Mouse (Mus musculus): ENCODE measurements around the gene Pkn1. TPM values are rescaled to one million over a fixed set of nuclear protein-coding genes. Genes with fewer than 3 reads are reported as not detected.
A peak's percentile ranks its signal among the peaks of the same experiment; 100 is the strongest.

Pkn1 gene
- polyA plus RNA-seq, 1 experiment from 2014 or later, result 37.0 TPM

DNA sequence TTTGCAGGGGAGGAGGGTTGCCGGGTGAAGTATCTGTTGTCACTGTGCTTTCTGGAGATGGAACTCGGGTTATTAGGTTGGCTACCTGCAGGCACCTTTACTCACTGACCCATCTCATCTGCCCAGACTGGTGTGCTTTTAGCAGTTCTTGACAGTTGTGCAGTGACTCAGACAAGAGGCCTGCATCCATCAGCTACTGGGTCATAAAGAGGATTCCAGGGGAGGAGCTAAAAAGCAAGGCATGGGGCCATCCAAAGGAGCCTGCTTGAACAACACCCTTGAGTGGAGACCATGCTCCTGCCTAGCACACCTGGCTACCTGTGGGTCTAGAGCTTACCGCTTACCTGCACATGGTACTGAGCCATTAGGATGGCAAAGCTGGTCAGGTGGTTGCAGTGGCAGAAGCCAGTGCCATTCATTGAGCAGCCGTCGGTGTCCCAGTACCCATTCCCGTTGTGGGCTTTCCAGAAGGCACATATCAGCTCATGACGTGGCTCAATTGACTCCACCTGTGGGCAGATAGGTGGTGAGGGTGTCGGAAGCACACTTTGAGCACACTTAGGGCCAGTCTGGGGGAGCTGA, 26.6 kb upstream of the Pkn1 start:
- no peak overlapping the region for H3K27ac ChIP-seq (ENCODE audit: low read depth, low read length)
- H3K36me3 ChIP-seq (ENCODE audit: control insufficient read depth, insufficient read depth), result peaks cover 88% of the 10 kb centered on the region
- no peak for TF ChIP-seq CTCF (IDR thresholded peaks at IDR 0.05; ENCODE audit: low read depth)
- H3K27me3 ChIP-seq (replicated peaks; ENCODE audit: control insufficient read depth, insufficient read depth, low read length), result no peaks in the 10 kb centered on the region
- no peak overlapping the region for H3K4me2 ChIP-seq (replicated peaks; ENCODE audit: low read depth)
- H3K9ac ChIP-seq (ENCODE audit: low read depth, low read length), result no peak overlapping the region
- ATAC-seq, result no peak
- no peaks in the 10 kb centered on the region for H3K4me1 ChIP-seq (replicated peaks; ENCODE audit: control insufficient read depth, insufficient read depth, low read length)
- whole genome bisulfite sequencing, result 89% methylated on average over 8 of the region's 8 CpGs
- H3K4me3 ChIP-seq (ENCODE audit: low read depth, low read length), result no peak overlapping the region
- H3K9me3 ChIP-seq (ENCODE audit: control insufficient read depth), result no peaks in the 10 kb centered on the region

DNA sequence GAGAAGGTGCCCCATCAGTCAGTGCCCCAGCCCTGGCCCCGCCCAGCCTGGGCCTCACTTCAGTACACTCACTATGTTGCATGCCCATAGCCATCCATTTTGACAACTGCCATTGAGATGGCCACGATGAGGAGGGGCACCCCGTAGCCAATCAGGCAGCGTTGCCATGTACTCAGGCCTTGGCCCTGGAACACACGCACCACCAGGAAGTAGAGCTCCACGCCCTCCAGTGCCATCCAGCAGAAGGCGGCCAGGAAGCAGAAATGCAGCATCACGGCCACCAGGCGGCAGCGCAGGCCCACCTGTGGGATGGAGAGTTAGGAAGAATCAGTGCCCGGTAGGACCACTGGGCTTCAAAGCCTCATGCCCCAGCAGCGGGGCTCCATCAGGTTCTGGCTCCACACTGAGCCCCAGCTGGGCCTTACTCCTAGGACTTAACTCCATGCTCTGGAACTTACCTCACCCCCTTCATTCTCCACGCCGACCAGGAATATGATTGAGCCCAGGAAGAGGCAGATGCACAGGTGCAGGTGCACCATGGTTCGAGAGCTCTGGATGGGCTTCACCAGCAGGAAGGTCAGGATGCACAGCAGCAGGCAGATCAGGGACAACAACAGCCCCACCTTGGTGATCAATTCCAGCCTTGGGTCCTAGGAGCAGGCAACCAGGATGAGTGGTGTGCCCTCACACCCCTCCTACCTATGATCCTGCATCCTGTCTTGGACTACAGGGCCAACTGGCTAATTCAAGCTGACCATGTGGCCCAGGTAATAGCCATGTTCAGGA, 25.9 kb upstream of the Pkn1 start:
- Histone ChIP-seq H3K27me3 (replicated peaks; ENCODE audit: control insufficient read depth, insufficient read depth, low read length) (no peaks in the 10 kb centered on the region), H3K36me3 (ENCODE audit: control insufficient read depth, insufficient read depth) (peaks cover 88% of the 10 kb centered on the region), H3K9me3 (ENCODE audit: control insufficient read depth) (no peaks in the 10 kb centered on the region), H3K4me1 (replicated peaks; ENCODE audit: control insufficient read depth, insufficient read depth, low read length) (no peaks in the 10 kb centered on the region), H3K4me3 (ENCODE audit: low read depth, low read length) (no peak overlapping the region), H3K27ac (ENCODE audit: low read depth, low read length) (no peak overlapping the region), H3K9ac (ENCODE audit: low read depth, low read length) (no peak overlapping the region), H3K4me2 (replicated peaks; ENCODE audit: low read depth) (no peak overlapping the region)
- TF ChIP-seq CTCF (IDR thresholded peaks at IDR 0.05; ENCODE audit: low read depth), result peak; percentile 98
- ATAC-seq, result peak; percentile 82
- 36% methylated on average over 15 of the region's 15 CpGs for WGBS

DNA sequence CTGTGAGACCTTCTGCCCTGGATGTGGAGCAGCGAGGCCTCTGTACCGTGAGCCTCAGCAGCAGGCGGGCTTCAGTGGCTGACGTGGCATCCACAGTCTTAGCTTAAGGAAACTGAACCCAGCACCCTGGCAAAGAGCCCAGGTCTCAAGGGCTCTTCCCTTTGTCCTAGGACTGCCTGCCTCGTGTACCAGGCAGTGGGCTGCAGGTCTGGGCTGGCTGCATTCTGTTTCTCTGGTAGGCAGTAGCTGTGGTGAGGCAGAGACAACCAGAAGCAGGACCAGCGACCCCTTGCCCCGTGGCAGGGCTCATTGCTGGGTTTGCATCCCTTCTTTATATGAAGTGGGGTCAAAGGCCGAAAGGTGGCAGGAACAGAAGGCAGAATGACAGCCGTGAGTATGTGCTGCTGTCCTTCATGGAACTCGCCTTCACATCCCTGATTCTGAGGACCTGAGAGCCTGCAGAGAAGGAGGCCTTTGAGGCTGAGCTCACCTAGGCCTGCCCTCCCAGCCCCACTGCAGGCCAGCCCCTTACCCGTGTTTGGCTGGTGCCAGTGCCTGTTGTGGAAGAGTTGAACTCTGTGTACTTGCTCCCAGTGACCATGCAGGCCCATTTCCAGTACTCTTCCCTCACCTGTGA, 24.6 kb upstream of the Pkn1 start:
- 73% methylated on average over 11 of the region's 11 CpGs for WGBS
- Histone ChIP-seq H3K27ac (ENCODE audit: low read depth, low read length) (no peak overlapping the region), H3K4me1 (replicated peaks; ENCODE audit: control insufficient read depth, insufficient read depth, low read length) (no peaks in the 10 kb centered on the region), H3K4me3 (ENCODE audit: low read depth, low read length) (no peak overlapping the region), H3K4me2 (replicated peaks; ENCODE audit: low read depth) (no peak overlapping the region), H3K27me3 (replicated peaks; ENCODE audit: control insufficient read depth, insufficient read depth, low read length) (no peaks in the 10 kb centered on the region), H3K9ac (ENCODE audit: low read depth, low read length) (no peak overlapping the region), H3K9me3 (ENCODE audit: control insufficient read depth) (no peaks in the 10 kb centered on the region), H3K36me3 (ENCODE audit: control insufficient read depth, insufficient read depth) (peaks cover 87% of the 10 kb centered on the region)
- no peak for TF ChIP-seq CTCF (IDR thresholded peaks at IDR 0.05; ENCODE audit: low read depth)
- no peak for ATAC-seq

DNA sequence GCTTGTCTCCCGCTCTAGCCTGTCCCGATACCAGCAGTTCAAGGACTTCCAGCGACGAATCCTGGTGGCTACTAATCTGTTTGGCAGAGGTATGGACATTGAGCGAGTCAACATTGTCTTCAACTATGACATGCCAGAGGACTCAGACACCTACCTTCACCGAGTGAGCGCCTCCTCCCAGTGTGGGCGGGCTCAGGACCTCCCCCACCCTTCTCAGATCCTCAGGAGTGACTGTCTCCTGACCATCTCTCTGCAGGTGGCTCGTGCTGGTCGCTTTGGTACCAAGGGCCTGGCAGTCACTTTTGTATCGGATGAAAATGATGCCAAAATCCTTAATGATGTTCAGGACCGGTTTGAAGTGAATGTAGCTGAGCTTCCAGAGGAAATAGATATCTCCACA, 23.7 kb upstream of the Pkn1 start:
- no peak overlapping the region for H3K4me3 ChIP-seq (ENCODE audit: low read depth, low read length)
- 84% methylated on average over 12 of the region's 12 CpGs for WGBS
- H3K4me1 ChIP-seq (replicated peaks; ENCODE audit: control insufficient read depth, insufficient read depth, low read length), result no peaks in the 10 kb centered on the region
- no peak for TF ChIP-seq CTCF (IDR thresholded peaks at IDR 0.05; ENCODE audit: low read depth)
- H3K9me3 ChIP-seq (ENCODE audit: control insufficient read depth), result no peaks in the 10 kb centered on the region
- peaks cover 78% of the 10 kb centered on the region for H3K36me3 ChIP-seq (ENCODE audit: control insufficient read depth, insufficient read depth)
- H3K9ac ChIP-seq (ENCODE audit: low read depth, low read length), result no peak overlapping the region
- ATAC-seq, result no peak
- H3K27ac ChIP-seq (ENCODE audit: low read depth, low read length), result no peak overlapping the region
- H3K4me2 ChIP-seq (replicated peaks; ENCODE audit: low read depth), result no peak overlapping the region
- H3K27me3 ChIP-seq (replicated peaks; ENCODE audit: control insufficient read depth, insufficient read depth, low read length), result no peaks in the 10 kb centered on the region

DNA sequence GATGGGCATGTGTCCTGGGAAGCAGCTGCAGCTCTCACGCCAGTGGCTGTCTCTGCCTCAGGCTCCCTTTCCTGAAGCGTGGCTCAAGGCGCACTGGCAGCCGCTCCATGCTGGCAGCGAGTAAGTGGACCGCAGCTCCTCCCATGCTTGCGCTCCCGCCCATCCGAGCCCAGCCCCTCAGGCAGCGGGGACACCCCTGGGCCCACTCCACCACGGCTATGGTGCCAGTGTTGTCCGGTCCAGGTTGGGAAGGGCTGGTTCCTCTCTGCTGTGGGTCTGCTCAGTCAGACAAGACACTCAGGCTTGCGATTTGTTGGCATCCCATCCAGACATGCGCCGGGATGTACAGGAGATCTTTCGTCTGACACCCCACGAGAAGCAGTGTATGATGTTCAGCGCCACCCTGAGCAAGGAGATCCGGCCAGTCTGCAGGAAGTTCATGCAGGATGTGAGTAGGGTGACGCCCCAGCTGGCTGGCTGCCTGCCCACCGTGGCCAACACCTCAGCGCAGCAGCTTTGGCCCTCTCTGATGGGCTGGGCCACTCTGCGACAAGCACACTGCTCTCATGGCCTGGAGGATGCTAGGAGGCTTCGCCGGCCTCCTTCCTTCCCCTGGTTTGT, 22.5 kb upstream of the Pkn1 start:
- TF ChIP-seq CTCF (IDR thresholded peaks at IDR 0.05; ENCODE audit: low read depth), result no peak
- Histone ChIP-seq H3K4me2 (replicated peaks; ENCODE audit: low read depth) (no peak overlapping the region), H3K4me3 (ENCODE audit: low read depth, low read length) (no peak overlapping the region), H3K27ac (ENCODE audit: low read depth, low read length) (no peak overlapping the region; the same call in 1 of the 2 replicates), H3K36me3 (ENCODE audit: control insufficient read depth, insufficient read depth) (peaks cover 72% of the 10 kb centered on the region), H3K4me1 (replicated peaks; ENCODE audit: control insufficient read depth, insufficient read depth, low read length) (no peaks in the 10 kb centered on the region), H3K27me3 (replicated peaks; ENCODE audit: control insufficient read depth, insufficient read depth, low read length) (no peaks in the 10 kb centered on the region), H3K9me3 (ENCODE audit: control insufficient read depth) (no peaks in the 10 kb centered on the region), H3K9ac (ENCODE audit: low read depth, low read length) (no peak overlapping the region)
- 80% methylated on average over 25 of the region's 25 CpGs for WGBS
- no peak for ATAC-seq

DNA sequence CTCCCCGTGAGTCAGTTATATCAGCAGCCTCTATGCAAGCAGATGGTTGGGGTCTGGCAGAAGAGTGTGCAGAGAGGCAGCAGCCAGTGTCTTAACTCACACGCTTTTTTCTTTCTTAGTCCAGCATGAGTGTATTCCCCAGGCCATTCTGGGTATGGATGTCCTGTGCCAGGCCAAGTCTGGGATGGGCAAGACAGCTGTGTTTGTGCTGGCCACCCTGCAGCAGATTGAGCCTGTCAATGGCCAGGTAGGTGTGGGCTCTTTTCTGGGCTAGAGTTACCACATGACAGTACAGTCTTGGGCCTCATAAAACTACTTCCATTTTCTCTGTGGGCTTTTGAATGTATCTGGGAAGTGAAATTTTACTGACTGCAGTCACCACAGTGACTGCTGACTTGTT, 20.7 kb upstream of the Pkn1 start:
- no peak for TF ChIP-seq CTCF (IDR thresholded peaks at IDR 0.05; ENCODE audit: low read depth)
- ATAC-seq, result no peak
- H3K9ac ChIP-seq (ENCODE audit: low read depth, low read length), result no peak overlapping the region
- WGBS, result 80% methylated on average over 2 of the region's 2 CpGs
- peaks cover 55% of the 10 kb centered on the region for H3K36me3 ChIP-seq (ENCODE audit: control insufficient read depth, insufficient read depth)
- no peaks in the 10 kb centered on the region for H3K4me1 ChIP-seq (replicated peaks; ENCODE audit: control insufficient read depth, insufficient read depth, low read length)
- H3K4me3 ChIP-seq (ENCODE audit: low read depth, low read length), result no peak overlapping the region
- H3K27me3 ChIP-seq (replicated peaks; ENCODE audit: control insufficient read depth, insufficient read depth, low read length), result no peaks in the 10 kb centered on the region
- no peaks in the 10 kb centered on the region for H3K9me3 ChIP-seq (ENCODE audit: control insufficient read depth)
- no peak overlapping the region for H3K27ac ChIP-seq (ENCODE audit: low read depth, low read length)
- H3K4me2 ChIP-seq (replicated peaks; ENCODE audit: low read depth), result no peak overlapping the region

All from intestine, postnatal 0 days (tissue).